Mouse (Mus musculus): ENCODE results near the gene Bco2.
A peak's percentile ranks its signal among the peaks of the same experiment; 100 is the strongest.

Bco2 gene

GRCm38 (mm10) chr9:50555094-50555446 lies at the start of gene Bco2:
Bco2 (minus strand) TSS chr9:50555181.
- no peak for DNase-seq (ENCODE audit: low read depth)

- no peak for DNase-seq (ENCODE audit: low read depth)
Observed at GRCm38 (mm10) chr9:50604338-50604737, 49.4 kb upstream of the Bco2 start.

- no peak for DNase-seq (ENCODE audit: low read depth)
Observed at GRCm38 (mm10) chr9:50603998-50604324, 49.0 kb upstream of the Bco2 start.

- DNase-seq (ENCODE audit: low read depth): peak; percentile 95
Observed at GRCm38 (mm10) chr9:50603189-50603997, 48.4 kb upstream of the Bco2 start, which contains the start of the genes Sdhd and Timm8b. Sdhd (minus strand) TSS chr9:50603812. Timm8b (plus strand) TSS chr9:50603910.

GRCm38 (mm10) chr9:50602055-50602845 lies 47.3 kb upstream of the Bco2 start:
- no peak for DNase-seq (ENCODE audit: low read depth)

- peak; percentile 49 for DNase-seq (ENCODE audit: low read depth)
Observed at GRCm38 (mm10) chr9:50601536-50601935, 46.6 kb upstream of the Bco2 start.

- DNase-seq (ENCODE audit: low read depth): no peak
Observed at GRCm38 (mm10) chr9:50596973-50597372, 42.0 kb upstream of the Bco2 start.

- DNase-seq (ENCODE audit: low read depth): no peak
Observed at GRCm38 (mm10) chr9:50594794-50595417, 39.9 kb upstream of the Bco2 start.

GRCm38 (mm10) chr9:50593544-50593943 lies 38.6 kb upstream of the Bco2 start:
- peak; percentile 46 for DNase-seq (ENCODE audit: low read depth)

GRCm38 (mm10) chr9:50592955-50593354 lies 38.0 kb upstream of the Bco2 start:
- DNase-seq (ENCODE audit: low read depth): no peak

GRCm38 (mm10) chr9:50590856-50591518 lies 36.0 kb upstream of the Bco2 start:
- DNase-seq (ENCODE audit: low read depth): no peak

- DNase-seq (ENCODE audit: low read depth): no peak
Observed at GRCm38 (mm10) chr9:50586955-50587354, 32.0 kb upstream of the Bco2 start.

- no peak for DNase-seq (ENCODE audit: low read depth)
Observed at GRCm38 (mm10) chr9:50585145-50585818, 30.3 kb upstream of the Bco2 start.

- DNase-seq (ENCODE audit: low read depth): no peak
Observed at GRCm38 (mm10) chr9:50580370-50580769, 25.4 kb upstream of the Bco2 start.

- no peak for DNase-seq (ENCODE audit: low read depth)
Observed at GRCm38 (mm10) chr9:50569599-50570525, 14.9 kb upstream of the Bco2 start.

- no peak for DNase-seq (ENCODE audit: low read depth)
Observed at GRCm38 (mm10) chr9:50567881-50568280, 12.9 kb upstream of the Bco2 start.

- no peak for DNase-seq (ENCODE audit: low read depth)
Observed at GRCm38 (mm10) chr9:50567372-50567771, 12.4 kb upstream of the Bco2 start.

GRCm38 (mm10) chr9:50565940-50566339 lies 11.0 kb upstream of the Bco2 start:
- no peak for DNase-seq (ENCODE audit: low read depth)

GRCm38 (mm10) chr9:50565173-50565572 lies 10.2 kb upstream of the Bco2 start:
- no peak for DNase-seq (ENCODE audit: low read depth)

GRCm38 (mm10) chr9:50561918-50562360 lies 7.0 kb upstream of the Bco2 start:
- no peak for DNase-seq (ENCODE audit: low read depth)
